Mouse (Mus musculus): ENCODE measurements around the gene Col4a4.

The Col4a4 gene

DNA sequence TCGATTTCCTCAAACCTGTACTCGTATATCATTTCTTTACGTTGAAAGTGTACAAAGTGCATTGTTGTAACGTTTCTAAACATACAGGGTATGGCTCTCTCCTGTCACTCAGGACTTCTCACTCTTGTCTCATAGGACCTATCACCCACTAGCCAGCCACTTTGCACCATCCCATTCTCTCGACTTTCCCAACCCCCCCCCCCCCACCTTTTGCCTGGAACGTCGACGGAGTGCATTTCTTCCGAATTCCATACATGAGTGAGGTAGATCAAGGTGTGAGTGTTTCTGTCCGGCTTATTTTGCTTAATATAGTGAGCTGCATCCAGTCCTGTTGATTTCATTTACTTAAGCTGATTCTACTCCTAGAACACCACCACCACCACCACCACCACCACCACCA lies 9.3 kb downstream of the Col4a4 start:
- DNase-seq, result no peak

DNA sequence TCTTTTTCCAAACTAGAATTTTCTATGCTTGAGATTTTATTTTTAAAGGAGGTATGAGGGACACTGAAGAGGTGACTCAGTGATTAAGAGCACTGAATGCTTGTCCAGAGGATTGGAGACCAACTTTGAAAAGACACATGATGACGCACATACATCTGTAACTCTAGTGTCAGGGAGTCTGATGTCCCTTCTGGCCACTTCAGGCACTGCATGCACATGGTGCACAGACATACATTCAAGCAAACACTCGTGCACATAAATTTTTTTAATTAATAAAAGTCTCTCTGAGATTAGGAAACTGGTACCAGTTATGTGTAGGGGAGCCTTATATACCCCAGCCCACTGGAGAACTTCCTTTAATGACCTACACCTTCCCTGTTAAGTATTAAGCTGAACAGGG lies 10.5 kb downstream of the Col4a4 start:
- DNase-seq, result no peak

DNA sequence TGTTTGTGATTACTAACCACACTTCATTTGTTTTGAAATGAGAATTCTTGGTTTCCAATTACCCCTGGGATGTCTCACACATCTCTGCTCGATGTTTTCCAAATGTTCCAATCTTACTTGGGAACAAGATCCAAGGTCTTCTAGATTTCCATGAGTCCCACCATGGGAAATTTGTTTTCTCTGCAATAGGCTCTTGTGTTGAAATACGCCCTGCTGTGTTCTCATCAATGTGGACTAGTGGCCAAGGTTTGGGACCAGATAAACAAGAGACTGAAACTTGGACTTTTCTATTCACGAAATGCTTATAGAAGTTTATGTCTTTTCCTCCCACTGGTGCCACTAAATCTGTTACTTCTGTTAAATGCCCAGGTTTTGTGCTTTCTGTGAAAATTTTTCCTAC lies 11.0 kb downstream of the Col4a4 start:
- no peak for DNase-seq

DNA sequence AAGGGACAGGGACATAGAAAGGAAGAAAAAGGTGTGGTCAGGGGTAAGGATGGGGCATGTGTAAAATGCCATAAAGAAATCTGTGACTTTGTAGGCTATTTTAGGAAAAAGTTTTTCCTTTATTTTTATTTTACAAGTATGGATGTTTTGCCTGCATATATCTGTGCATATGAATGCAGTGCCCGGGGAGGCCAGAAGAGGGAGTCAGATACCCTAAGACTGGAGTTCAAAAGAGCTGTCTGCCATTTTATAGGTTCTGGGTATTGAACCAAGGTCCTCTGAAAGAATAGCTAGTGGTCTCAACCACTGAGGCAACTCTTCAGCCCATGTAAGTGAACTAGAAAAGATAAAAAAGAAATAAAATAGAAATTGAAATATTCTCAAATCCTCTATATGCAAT lies 14.9 kb downstream of the Col4a4 start:
- no peak for DNase-seq

DNA sequence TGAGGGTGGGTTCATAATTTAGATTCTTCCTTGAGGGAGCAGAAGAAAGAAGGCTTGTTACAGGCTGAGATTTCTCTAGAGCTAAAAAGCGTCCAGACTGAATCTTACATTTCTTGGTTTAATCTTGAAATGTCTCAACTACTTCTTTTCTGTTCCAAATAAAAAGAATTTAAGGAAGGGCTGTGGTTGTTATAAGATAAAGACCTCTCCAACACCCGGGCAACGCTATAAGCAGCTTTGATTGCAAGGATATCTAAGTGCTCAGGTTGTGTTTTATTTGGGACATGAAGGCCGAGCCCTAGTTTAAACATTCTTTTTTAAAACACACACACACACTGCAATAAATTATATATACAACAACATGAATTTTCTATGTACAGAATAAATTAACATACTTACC lies 17.2 kb downstream of the Col4a4 start:
- DNase-seq, result no peak

DNA sequence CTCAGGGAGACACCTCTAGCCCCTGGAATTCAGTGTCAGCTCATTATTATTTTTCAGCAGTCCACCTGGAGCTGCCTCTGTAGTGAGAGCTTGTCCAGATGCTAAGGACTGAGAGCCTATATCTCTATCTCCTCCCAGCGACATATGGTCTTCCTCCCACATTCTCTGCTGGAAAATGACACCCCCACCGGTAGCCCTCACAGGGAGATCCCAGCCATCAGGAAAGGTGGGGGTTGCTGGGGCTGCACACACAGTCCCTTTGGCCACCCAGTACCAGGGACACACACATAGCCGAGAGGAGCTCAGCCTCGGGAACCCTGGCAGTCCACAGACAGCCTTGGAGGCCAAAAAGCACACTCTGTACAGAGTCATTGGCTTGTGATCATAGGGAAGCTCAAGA lies 26.4 kb downstream of the Col4a4 start:
- no peak for DNase-seq

DNA sequence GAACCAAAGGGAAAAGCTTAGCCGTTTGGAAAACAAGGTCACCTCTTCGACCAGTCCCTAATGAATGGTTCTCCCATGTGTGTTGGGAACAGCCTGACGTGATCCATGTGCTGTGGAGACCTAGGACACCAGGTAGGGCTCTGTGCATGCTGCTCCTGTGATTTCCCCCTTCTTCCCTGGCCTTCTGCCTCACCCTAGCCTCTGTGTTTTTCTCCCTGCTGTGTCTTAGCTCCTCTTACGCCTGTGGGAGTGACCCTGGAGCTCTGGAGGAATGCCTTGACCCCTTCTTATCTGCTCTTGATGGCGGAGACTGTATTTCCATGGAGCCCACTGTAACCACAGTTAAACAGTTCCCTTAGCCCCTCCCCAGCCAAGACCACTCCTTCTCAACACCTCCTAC lies 31.8 kb downstream of the Col4a4 start:
- DNase-seq, result no peak

DNA sequence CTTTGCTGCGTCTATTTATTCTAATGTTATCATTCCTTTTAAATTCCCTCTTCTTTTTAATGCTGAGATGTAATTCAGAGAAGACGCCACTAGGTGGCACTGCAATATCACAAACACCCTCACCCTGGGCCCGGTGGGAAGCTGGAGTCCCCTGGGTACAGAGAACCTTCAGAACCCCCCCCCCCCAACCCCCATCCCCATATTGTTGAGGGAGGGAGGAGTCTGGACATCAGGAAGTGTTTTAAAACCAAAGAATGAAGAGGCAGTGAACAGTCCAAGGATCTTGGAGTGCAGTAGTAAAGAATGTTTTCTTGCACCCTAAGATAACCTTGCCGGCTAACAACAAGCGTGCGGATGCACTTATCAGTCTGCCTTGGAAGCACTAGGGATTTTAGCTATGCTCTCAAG lies 32.2 kb downstream of the Col4a4 start:
- no peak for DNase-seq

DNA sequence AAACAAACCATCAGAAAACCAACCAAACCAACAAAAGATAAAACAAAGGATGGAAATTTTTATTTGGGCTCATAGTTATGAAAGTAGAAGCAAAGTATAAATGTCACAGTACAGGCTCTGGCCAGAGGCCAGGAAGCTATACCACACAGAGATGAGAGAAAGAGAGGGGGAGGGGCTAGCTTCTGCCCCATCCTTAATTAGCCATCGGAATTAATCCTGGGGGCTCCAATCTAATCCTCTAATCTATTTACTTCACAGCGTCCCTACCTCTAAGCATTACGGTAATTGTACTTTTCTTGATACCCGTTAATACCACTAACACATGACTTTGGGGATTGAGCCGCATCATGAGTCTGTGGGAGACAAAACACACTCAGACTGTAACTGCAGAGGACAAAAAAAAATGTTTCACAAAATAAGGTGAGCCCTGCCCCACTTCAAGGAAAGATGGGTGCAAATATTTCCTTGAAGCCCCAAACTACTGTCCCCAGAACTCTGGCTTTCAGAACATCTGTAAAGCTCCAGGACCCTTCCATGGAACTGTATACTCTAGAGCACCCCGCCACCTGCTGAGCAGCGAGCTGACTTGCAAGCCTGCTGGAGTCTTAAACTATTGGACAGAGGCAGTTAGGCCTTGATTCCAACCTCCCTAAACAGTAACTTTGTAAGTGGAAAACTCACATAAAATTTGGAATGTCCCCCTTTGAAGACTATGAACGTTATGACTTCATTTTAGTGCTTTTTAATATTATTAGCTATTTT lies 41.3 kb downstream of the Col4a4 start:
- no peak for DNase-seq

DNA sequence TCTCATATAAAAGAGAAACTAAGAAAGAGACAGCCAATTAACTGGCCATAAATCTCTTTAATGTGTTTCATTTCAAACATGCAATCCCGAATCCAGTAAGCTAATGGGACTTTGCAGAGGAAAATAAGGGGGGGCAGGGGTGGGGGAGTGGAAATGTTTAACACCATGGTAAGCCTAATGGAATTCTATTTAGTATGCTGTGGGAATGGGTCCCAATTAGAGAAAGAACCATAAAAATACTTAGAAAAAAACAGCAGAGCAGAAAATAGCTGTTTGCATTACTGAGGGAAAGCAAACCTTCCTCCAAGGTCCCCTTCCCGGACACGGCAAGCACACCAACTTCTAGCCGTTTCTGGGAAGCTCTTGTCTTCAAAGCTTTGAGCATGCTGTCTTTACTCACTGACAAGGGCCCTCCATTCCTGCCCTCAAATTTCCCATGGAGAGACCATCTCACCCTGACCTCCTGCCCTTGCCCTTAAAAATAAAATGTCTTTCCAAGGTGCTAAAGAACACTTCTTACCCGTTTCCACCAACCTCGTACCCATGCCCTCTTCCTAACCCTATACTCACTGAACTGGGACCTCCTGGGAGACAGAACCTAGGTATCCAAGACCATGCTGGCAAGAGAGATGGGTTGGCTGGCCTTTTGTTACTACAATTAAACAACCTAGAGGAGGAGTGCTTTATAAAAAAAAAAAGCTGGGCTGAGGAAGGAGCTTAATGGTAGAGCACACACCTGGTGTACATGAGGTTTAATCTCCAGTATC lies 42.0 kb downstream of the Col4a4 start:
- no peak for DNase-seq

DNA sequence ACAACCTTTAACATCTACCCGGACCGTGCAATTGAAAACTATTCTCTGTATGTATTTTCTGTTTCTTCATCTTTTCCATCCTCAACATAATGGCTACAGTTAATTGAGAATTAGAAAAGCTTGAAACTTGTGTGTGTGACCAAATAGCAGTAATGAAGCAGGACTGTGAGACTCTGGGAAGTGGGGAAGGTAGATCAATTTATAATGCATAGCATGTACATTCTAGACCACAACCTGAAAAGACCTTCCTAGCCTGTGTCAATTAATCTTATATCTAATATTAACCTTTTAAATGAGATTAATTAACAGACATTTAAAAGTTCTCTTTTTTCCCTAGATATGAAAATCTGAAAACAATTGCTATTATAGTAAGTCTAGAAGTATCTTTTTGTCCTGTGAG lies 42.7 kb downstream of the Col4a4 start:
- no peak for DNase-seq

DNA sequence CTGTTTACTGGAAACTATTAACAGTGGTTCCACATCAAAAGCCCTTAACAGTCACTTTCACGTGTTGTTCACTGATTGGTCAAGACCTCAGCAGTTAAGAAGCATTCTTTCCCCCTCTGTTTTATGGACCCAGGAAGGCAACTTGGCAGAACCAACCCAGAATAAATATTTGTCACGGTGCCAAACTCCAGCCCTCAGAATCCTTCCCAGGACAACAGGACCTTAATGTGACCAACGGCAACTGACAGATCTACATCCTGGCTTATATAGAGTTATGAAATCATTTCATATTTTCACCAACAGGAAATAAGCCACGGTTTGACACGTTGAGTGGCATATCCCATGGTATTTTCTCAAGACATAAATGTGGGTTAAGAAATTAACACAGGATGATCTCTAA lies 46.6 kb downstream of the Col4a4 start:
- no peak for DNase-seq

DNA sequence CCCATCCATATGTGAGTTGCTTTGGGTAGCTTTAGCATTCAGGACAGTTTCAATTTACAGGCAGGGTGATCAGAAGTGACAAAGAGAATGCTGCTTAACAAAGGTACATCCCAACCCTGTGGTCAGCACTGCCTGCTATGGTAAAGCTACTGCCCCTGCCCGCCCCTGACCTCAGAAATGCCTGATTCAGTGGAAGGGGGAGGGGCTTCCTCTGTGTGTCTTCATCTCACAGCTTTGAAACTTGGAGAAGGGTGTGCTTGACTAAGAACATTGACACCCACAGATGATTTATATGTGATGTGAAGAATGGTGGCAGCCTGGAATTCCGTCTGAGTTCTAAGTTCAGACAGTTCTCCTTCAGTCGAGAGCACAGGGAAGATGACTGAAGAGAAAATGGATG lies 48.8 kb downstream of the Col4a4 start:
- no peak for DNase-seq

DNA sequence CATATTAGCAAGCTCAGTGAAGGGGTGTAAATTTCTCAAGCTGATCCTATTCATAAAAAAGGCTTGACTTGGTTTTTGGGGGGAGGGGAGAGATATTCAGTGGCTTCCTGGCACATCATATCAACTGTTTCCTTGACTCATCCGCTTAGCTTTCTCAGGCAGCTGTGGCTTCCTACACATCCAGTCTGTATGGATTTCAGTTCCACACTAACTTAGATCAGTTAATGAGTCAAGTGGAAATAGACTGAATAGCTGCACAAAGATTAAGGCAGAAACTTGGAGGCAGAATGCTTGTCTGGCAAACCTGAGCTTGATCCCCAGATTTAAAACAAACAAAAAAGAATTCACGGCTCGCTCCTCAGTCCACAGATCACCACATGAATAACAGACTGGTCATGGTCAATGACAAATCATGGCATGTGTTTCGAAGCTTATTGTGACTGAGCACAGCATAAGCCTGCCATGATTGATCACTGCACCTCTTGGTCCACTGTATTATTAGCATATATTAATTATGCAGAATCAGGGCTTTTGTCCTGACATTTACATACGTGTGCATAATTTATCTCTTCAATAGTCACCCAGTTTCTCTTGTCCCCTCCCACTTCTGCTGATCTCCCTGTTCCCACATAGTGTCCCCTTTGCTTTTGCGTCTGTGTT lies 50.0 kb downstream of the Col4a4 start:
- no peak for DNase-seq

DNA sequence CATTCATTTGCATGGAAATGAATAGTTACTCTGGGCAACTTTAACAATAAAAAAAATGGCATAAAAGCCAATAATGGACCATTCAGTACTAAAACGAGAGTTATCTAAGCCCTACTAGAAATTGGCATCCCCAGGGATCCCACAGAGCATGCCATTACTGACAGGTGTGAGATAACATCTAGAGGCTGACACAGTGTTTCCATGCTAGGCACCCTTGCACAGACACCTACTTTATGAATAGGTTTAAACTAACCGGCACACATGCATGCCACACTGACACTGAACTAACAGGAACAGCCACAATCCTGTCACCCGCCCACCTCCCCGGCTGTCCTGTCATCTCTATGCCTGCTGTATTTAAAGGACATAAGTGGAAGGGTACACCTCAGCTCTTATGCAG lies 58.7 kb downstream of the Col4a4 start:
- no peak for DNase-seq

DNA sequence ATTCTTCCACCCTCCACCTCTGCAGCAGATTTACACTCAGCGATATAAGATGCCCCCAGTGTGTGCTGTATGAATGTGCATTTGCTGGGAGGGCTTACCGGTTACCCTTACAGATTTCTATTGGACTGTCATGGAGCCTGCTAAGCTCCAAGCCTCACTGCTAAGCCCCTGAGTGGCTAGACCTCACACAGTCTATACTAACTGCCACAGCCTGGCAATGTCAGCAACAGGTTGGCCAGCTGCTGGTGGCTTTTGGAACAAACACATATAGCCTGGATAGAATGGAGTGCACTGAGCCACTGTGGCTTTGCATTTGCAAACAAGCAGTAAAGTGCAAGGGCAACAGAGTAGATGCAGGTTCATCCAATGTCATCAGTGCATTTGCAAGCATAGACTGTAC lies 94.7 kb downstream of the Col4a4 start:
- no peak for DNase-seq

DNA sequence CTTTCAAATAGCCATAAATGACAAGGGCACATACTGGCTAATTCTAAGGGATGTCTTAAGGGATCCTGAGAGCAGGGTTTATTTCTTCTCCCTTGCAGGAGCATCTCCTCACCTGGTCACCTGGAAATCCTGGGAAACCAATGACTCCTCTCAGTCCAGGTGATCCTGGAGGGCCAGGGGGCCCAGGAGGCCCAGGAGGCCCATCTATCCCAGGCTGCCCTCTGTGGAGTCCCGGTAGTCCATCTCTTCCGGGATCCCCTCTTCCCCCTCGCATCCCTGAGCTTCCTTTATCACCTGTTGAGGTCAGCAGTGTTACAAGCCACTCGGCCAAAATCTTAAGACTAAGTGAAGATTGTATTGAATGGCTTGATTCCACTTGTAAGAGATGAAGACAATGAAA lies 100.3 kb downstream of the Col4a4 start:
- no peak for DNase-seq

DNA sequence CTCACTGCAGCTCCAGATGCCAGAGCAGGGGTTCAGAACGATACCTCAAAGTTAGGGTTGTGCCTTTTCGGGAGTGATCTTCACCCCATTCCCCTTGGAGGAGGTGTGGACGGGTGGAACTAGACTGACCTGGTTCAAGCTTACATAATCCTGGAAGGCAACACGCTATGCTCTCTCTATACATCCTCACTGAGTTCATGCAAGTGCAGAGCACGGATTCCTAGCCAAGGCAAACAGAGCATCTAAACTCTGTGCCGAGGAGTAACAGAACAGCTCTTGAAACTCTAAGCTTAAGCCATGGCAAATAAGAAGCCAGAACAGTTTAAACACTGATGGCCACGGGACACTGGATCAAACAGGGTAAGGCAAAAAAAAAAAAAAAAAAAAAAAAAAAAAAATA lies 104.3 kb downstream of the Col4a4 start:
- no peak for DNase-seq

DNA sequence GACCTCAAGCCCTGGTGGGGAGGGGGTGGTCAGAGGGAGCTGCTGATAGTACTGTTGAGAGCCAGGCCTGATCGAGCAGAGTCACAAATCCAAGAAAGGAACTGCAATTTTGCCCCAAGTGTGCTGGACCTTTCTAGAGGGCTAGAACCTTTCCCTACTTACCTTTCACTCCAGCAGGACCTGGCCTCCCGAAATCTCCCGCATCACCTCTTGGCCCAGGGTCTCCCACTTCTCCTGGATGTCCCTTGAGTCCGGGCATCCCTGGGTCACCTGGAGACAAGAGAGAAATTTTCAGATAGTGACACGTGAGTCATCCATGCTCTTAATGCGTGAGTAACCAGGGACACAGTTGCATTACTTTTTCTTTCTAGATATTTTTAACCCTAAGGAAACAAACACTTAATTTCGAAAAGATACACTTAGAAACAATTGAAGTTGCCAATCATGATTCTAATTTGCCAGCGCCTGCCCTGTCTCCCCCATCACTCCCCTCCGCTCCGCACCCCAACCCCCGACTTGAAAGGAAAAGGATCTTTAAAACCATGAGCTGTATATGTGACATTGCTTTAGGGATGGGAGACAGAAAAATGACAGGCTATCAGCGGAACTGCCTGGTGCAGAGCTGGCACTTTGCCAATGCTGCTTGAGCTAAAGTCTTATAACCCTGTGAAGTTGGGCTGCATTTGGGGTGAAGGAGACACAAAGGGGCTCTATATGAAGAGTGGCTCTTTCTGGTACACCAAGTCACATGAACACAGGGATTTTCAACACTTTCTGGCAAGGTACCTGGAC lies 106.8 kb downstream of the Col4a4 start:
- no peak for DNase-seq

DNA sequence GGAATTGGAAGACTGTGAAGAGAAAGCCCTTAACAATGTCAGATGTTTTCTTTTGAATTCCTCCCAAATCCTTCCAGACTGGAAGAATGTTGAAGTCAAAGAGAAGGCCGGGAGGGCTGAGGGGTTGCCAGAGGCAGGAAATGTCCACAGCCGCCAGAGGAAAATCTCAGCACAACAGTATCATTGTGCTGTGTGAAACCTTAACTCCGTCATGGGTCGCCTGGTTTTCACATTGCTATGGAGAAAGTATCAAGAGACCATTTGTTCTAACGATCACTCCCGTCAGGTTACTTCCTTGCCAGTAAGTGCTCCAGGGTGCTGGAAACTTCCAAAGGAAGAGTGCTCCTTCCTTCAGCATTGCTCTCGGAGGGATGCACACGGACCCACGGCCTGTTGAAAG lies 109.9 kb downstream of the Col4a4 start:
- DNase-seq, result no peak

DNA sequence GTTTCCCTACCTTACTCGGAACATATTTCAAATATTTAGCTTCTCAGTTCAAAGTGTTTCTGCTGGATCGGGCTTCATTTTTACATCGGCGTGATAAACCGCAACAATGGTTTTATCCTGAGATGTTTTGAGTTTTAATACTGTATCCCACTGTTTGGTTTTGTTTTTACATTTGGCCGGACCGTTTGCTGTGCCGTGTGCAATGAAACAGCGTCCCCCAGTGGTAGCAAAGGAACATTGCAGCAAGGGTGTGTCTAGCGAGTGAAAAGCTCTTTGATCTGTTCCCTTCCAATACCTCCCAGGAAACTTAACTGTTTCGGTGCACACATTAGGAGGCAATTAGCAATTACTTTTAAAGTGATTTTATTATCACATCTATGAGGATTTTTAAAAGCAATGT lies 110.4 kb downstream of the Col4a4 start:
- DNase-seq, result no peak

DNA sequence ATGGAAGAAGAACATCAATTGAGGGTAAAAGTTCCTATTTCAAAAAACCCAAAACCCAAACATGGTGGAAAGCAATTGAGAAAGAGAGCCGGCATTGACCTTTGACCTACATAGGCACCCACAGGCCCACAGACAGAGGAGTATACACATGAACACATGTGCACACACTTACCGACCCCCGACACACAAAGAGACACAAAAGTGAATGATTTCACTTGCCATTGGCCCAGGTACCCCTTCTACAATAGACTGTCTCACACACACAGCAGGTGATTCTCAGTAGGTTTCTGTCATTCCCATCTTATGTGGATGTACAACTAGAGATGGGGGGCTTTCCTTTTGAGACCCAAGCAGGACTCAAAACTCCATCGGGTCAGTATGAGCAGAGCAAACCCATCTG lies 110.8 kb downstream of the Col4a4 start:
- no peak for DNase-seq

DNA sequence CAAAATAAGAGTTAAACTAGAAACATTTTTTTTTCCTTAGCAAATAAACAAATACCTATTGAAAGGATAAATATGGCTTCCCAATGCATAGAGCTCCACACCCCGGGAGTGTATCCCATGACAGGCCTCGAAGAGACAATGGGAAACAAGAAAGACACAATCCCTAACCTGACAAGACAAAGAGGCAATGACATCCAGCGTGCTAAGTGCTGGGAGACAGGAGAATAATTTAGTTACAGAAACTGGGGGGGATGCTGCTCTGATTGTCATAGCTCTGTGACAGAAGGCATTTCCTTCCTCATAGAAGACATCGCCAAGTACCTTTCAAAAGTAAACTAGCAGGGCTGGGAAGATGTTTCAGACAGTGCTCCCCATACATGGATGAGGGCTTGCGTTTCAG lies 111.4 kb downstream of the Col4a4 start:
- DNase-seq, result no peak
